Mouse (Mus musculus) cerebellum, adult 2 months (tissue): ENCODE results near the gene Grm1. TPM values are rescaled to one million over a fixed set of nuclear protein-coding genes. Genes with fewer than 3 reads are reported as not detected.

ENCODE experiments used
- DNase-seq, 2 experiments: peaks; one replicate each; pipeline ENCODE4 v3.0.0; 2021
- H3K27ac ChIP-seq: fragments of 200-500 bp; 2 replicates; pipeline ENCODE4 v1.5.1; 2012; ENCODE audit warnings: low read length, control low read depth, inconsistent platforms; ENCODE audit not compliant: insufficient read depth
- H3K27me3 ChIP-seq: fragments of 200-500 bp; 2 replicates; pipeline ENCODE4 v1.6.1; 2012; ENCODE audit warnings: inconsistent platforms, mild to moderate bottlenecking, low read length, moderate library complexity; ENCODE audit not compliant: control insufficient read depth, insufficient read depth
- H3K4me1 ChIP-seq: fragments of 200-500 bp; 2 replicates; pipeline ENCODE4 v1.6.1; 2011; ENCODE audit warnings: low read length; ENCODE audit not compliant: control insufficient read depth, insufficient read depth
- H3K4me3 ChIP-seq: fragments of 200-500 bp; replicated peaks from 2 replicates; pipeline ENCODE3; 2011; ENCODE audit warnings: mild to moderate bottlenecking, low read depth, low read length, control low read depth; ENCODE audit not compliant: insufficient read depth
- CTCF ChIP-seq: fragments of 200-500 bp; IDR thresholded peaks from 2 replicates; pipeline ENCODE4 v1.5.1; 2011; ENCODE audit warnings: low read depth, mild to moderate bottlenecking, control low read depth, low read length, moderate library complexity, borderline replicate concordance; ENCODE audit not compliant: insufficient read depth
- POLR2A ChIP-seq: fragments of 200-500 bp; IDR thresholded peaks from 2 replicates; pipeline ENCODE4 v1.6.1; 2011; ENCODE audit warnings: low read length, control low read depth, borderline replicate concordance; ENCODE audit not compliant: insufficient read depth
- WGBS: fragments of 180-500 bp; shearing (Covaris S2); methylation state at CpG from one replicate; pipeline ENCODE4 v1.1.7; 2018; 5-methylcytosine and 5-hydroxymethylcytosine counted together
- polyA plus RNA-seq: library from polyadenylated mRNA; depleted of rRNA; stranded (reverse); fragments of >200 nt; gene quantifications from 2 replicates; pipeline ENCODE4 v1.2.3, GENCODE M21; 2012

Gene Grm1
- polyA plus RNA-seq, 1 experiment: 69.6 TPM

GRCm38 (mm10) chr10:10737041-10737681 lies 345.0 kb downstream of the Grm1 start:
- H3K4me1 ChIP-seq: peaks cover 7% of the 10 kb centered on the region; the same call in 1 of the 2 replicates
- no peak for DNase-seq
- H3K27me3 ChIP-seq: no peaks in the 10 kb centered on the region
- WGBS: 14% methylated on average over 1 of the region's 1 CpGs
- no peak overlapping the region for H3K27ac ChIP-seq
- H3K4me3 ChIP-seq: no peak overlapping the region
- no peak for TF ChIP-seq CTCF

GRCm38 (mm10) chr10:10734561-10734960 lies 347.6 kb downstream of the Grm1 start:
- Histone ChIP-seq H3K4me1 (peaks cover 7% of the 10 kb centered on the region; the same call in 1 of the 2 replicates), H3K27me3 (no peaks in the 10 kb centered on the region), H3K27ac (peak overlapping the region; percentile 68; the same call in 1 of the 2 replicates), H3K4me3 (no peak overlapping the region)
- WGBS: 12% methylated on average over 5 of the region's 5 CpGs
- DNase-seq: peak in 1 of 2 experiments; percentile 63
- TF ChIP-seq CTCF (no peak), POLR2A (no peak)

- no peak overlapping the region for H3K27ac ChIP-seq
- peaks cover 7% of the 10 kb centered on the region; the same call in 1 of the 2 replicates for H3K4me1 ChIP-seq
- no peaks in the 10 kb centered on the region for H3K27me3 ChIP-seq
- 92% methylated on average over 5 of the region's 5 CpGs for WGBS
- H3K4me3 ChIP-seq: no peak overlapping the region
- TF ChIP-seq CTCF: no peak
- no peak for TF ChIP-seq POLR2A
- no peak for DNase-seq
These were observed 349.1 kb downstream of the Grm1 start for GRCm38 (mm10) chr10:10733092-10733491.

DNA sequence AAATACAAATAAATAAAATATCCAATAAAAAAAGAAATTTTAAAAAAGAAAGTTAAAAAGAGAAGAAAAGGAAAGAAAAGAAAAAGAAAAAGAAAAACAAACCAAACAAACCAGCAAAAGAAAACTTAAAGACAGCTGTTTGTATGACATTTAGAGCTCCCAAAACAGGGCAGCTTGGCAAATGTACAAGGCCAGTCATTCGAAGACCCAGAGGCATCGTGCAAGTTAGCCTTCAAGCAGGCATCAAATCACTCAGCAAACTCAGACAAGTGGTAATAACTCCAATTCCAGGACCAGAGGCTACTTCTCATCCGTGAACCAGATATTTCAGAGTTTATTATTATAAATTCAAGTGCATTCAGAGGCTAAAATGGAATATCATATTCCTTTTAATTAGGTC lies 355.7 kb downstream of the Grm1 start:
- no peak for DNase-seq
- H3K27ac ChIP-seq: no peak overlapping the region
- TF ChIP-seq POLR2A (no peak), CTCF (no peak)
- H3K27me3 ChIP-seq: no peaks in the 10 kb centered on the region
- H3K4me3 ChIP-seq: no peak overlapping the region
- WGBS: 55% methylated on average over 3 of the region's 3 CpGs
- H3K4me1 ChIP-seq: peaks cover 6% of the 10 kb centered on the region

DNA sequence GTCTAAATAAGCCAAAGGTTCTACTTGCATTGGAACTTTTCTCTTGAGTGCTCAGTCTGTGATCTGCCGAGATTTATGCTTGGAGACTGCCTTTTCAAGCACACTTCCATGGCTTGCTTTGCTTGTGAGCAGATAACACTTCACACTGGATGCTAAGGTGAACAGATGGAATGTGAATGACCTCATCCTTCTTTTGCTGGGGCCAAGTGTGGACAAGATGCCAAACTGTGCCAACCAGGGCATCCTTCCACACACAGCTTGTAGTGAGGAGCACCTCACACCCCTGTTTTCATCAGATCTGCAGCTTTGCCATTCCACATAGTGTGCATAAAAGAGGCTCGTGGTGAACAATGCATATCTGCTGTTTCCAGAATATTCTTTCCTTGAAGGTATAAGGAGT lies 371.3 kb downstream of the Grm1 start:
- DNase-seq: peak; percentile 87 to 95
- WGBS: 13% methylated on average over 2 of the region's 2 CpGs
- Histone ChIP-seq H3K4me1 (peaks cover 8% of the 10 kb centered on the region; the same call in 1 of the 2 replicates), H3K27ac (peak overlapping the region; percentile 88; the same call in 1 of the 2 replicates), H3K4me3 (no peak overlapping the region), H3K27me3 (no peaks in the 10 kb centered on the region)
- TF ChIP-seq CTCF (no peak), POLR2A (peak; percentile 40; the same call in 1 of the 2 replicates)

GRCm38 (mm10) chr10:10710359-10710758 lies 371.8 kb downstream of the Grm1 start:
- Histone ChIP-seq H3K27ac (peak overlapping the region; percentile 88; the same call in 1 of the 2 replicates), H3K4me1 (peaks cover 8% of the 10 kb centered on the region; the same call in 1 of the 2 replicates), H3K4me3 (no peak overlapping the region), H3K27me3 (no peaks in the 10 kb centered on the region)
- WGBS: 34% methylated on average over 2 of the region's 2 CpGs
- DNase-seq: peak in 1 of 2 experiments; percentile 44
- no peak for TF ChIP-seq CTCF
- no peak for TF ChIP-seq POLR2A

GRCm38 (mm10) chr10:10708031-10708430 lies 374.1 kb downstream of the Grm1 start:
- TF ChIP-seq POLR2A: no peak
- no peak for TF ChIP-seq CTCF
- 94% methylated on average over 1 of the region's 1 CpGs for WGBS
- DNase-seq: no peak
- H3K27ac ChIP-seq: no peak overlapping the region
- peaks cover 8% of the 10 kb centered on the region; the same call in 1 of the 2 replicates for H3K4me1 ChIP-seq
- H3K4me3 ChIP-seq: no peak overlapping the region
- H3K27me3 ChIP-seq: no peaks in the 10 kb centered on the region

DNA sequence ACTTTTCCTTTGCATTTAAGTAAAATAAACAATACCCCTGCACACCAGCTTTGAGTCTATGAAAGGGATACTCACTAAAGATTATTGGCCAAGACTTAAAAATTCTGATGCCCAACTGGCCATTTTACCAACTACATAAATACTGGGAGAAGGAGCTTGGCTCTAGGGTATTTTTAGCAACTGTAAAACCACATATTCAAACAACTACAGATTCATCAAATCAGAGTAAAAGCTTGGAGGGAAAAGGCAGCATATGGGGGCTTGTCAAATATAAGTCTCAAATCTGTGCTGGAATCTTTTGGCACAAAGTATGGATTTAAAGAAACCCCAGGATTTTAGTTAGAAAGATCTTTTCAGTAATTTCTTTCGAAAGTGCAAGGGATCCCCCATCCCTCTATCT lies 380.8 kb downstream of the Grm1 start:
- Histone ChIP-seq H3K27ac (no peak overlapping the region), H3K4me1 (no peaks in the 10 kb centered on the region), H3K27me3 (no peaks in the 10 kb centered on the region), H3K4me3 (no peak overlapping the region)
- no peak for DNase-seq
- WGBS: 96% methylated on average over 1 of the region's 1 CpGs
- TF ChIP-seq POLR2A (no peak), CTCF (no peak)
